Mouse (Mus musculus): ENCODE data around the gene Bcl11a. TPM values are rescaled to one million over a fixed set of nuclear protein-coding genes. Genes with fewer than 3 reads are reported as not detected.
A peak's percentile ranks its signal among the peaks of the same experiment; 100 is the strongest.

The Bcl11a gene
- polyA plus RNA-seq, 1 experiment from 2014 or later, result 25.1 TPM

- Histone ChIP-seq H3K4me2 (no peak overlapping the region), H3K9ac (no peak overlapping the region), H3K27ac (no peak overlapping the region), H3K4me3 (replicated peaks) (no peak overlapping the region), H3K9me3 (no peaks in the 10 kb centered on the region), H3K27me3 (replicated peaks) (no peaks in the 10 kb centered on the region), H3K36me3 (no peaks in the 10 kb centered on the region), H3K4me1 (0 out of 2 replicates have a peak, but pooled peaks cover 2% of the 10 kb centered on the region)
- ATAC-seq (ENCODE audit: insufficient read depth, low FRiP score, low read depth), result no peak
- 81% methylated on average over 5 of the region's 5 CpGs for WGBS
These were observed 29.6 kb downstream of the Bcl11a start for GRCm38 (mm10) chr11:24107414-24107813.

DNA sequence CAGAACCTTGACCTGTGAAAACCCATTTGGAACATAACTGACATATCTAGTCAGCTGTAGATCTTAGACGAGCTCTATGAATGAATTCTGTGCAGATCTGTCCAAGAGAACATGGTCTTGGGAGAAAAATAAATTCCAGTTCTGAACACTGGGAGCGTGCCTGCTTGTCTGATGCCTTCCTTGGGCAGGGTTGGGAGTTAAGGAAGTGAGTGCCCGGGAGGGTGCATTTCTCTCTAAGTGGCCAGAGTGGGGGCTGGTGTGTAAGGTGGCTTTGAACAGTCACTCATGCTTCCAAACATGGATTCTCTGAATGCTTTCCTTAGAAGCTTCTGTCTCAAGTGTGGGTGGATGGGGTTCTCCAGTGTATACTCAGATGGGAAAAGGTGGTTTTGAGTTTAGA, 31.1 kb downstream of the Bcl11a start:
- Histone ChIP-seq H3K27me3 (replicated peaks) (no peaks in the 10 kb centered on the region), H3K36me3 (no peaks in the 10 kb centered on the region), H3K9me3 (no peaks in the 10 kb centered on the region), H3K4me3 (replicated peaks) (no peak overlapping the region), H3K27ac (no peak overlapping the region), H3K4me1 (0 out of 2 replicates have a peak, but pooled peaks cover 2% of the 10 kb centered on the region), H3K4me2 (no peak overlapping the region), H3K9ac (no peak overlapping the region)
- 0 out of 2 replicates have a peak, but pooled peaks have one; percentile 34 for ATAC-seq (ENCODE audit: insufficient read depth, low FRiP score, low read depth)
- 60% methylated on average over 3 of the region's 3 CpGs for WGBS

GRCm38 (mm10) chr11:24109388-24109787, 31.5 kb downstream of the Bcl11a start:
- WGBS, result 67% methylated on average over 3 of the region's 3 CpGs
- no peak overlapping the region for H3K27ac ChIP-seq
- H3K9me3 ChIP-seq, result no peaks in the 10 kb centered on the region
- H3K36me3 ChIP-seq, result no peaks in the 10 kb centered on the region
- ATAC-seq (ENCODE audit: insufficient read depth, low FRiP score, low read depth), result peak; percentile 74
- H3K9ac ChIP-seq, result no peak overlapping the region
- no peak overlapping the region for H3K4me3 ChIP-seq (replicated peaks)
- 0 out of 2 replicates have a peak, but pooled peaks cover 2% of the 10 kb centered on the region for H3K4me1 ChIP-seq
- no peaks in the 10 kb centered on the region for H3K27me3 ChIP-seq (replicated peaks)
- no peak overlapping the region for H3K4me2 ChIP-seq

GRCm38 (mm10) chr11:24110113-24110512, 32.3 kb downstream of the Bcl11a start:
- no peak overlapping the region for H3K9ac ChIP-seq
- H3K27me3 ChIP-seq (replicated peaks), result no peaks in the 10 kb centered on the region
- no peaks in the 10 kb centered on the region for H3K9me3 ChIP-seq
- no peak overlapping the region for H3K4me3 ChIP-seq (replicated peaks)
- H3K4me1 ChIP-seq, result 0 out of 2 replicates have a peak, but pooled peaks cover 2% of the 10 kb centered on the region
- no peak overlapping the region for H3K4me2 ChIP-seq
- ATAC-seq (ENCODE audit: insufficient read depth, low FRiP score, low read depth), result no peak
- 73% methylated on average over 2 of the region's 2 CpGs for WGBS
- H3K36me3 ChIP-seq, result no peaks in the 10 kb centered on the region
- no peak overlapping the region for H3K27ac ChIP-seq

- Histone ChIP-seq H3K9ac (no peak overlapping the region), H3K4me1 (peaks cover 2% of the 10 kb centered on the region; the same call in 1 of the 2 replicates), H3K4me3 (replicated peaks) (no peak overlapping the region), H3K4me2 (no peak overlapping the region), H3K9me3 (no peaks in the 10 kb centered on the region), H3K27ac (no peak overlapping the region), H3K36me3 (no peaks in the 10 kb centered on the region), H3K27me3 (replicated peaks) (no peaks in the 10 kb centered on the region)
- WGBS, result 48% methylated on average over 6 of the region's 6 CpGs
- ATAC-seq (ENCODE audit: insufficient read depth, low FRiP score, low read depth), result no peak
These were observed 33.9 kb downstream of the Bcl11a start for GRCm38 (mm10) chr11:24111720-24112119.

- H3K27me3 ChIP-seq (replicated peaks), result no peaks in the 10 kb centered on the region
- ATAC-seq (ENCODE audit: insufficient read depth, low FRiP score, low read depth), result no peak
- no peaks in the 10 kb centered on the region for H3K9me3 ChIP-seq
- no peaks in the 10 kb centered on the region for H3K36me3 ChIP-seq
- WGBS, result 60% methylated on average over 12 of the region's 12 CpGs
- peaks cover 3% of the 10 kb centered on the region; the same call in 1 of the 2 replicates for H3K4me1 ChIP-seq
- H3K27ac ChIP-seq, result no peak overlapping the region
- no peak overlapping the region for H3K9ac ChIP-seq
- H3K4me2 ChIP-seq, result no peak overlapping the region
- no peak overlapping the region for H3K4me3 ChIP-seq (replicated peaks)
These were observed 37.3 kb downstream of the Bcl11a start for GRCm38 (mm10) chr11:24115017-24115752.

GRCm38 (mm10) chr11:24116041-24116440, 38.2 kb downstream of the Bcl11a start:
- Histone ChIP-seq H3K27me3 (replicated peaks) (no peaks in the 10 kb centered on the region), H3K9ac (no peak overlapping the region), H3K9me3 (no peaks in the 10 kb centered on the region), H3K27ac (no peak overlapping the region), H3K4me3 (replicated peaks) (no peak overlapping the region), H3K4me2 (no peak overlapping the region), H3K36me3 (no peaks in the 10 kb centered on the region), H3K4me1 (peaks cover 3% of the 10 kb centered on the region; the same call in 1 of the 2 replicates)
- 92% methylated on average over 2 of the region's 2 CpGs for WGBS
- no peak for ATAC-seq (ENCODE audit: insufficient read depth, low FRiP score, low read depth)

DNA sequence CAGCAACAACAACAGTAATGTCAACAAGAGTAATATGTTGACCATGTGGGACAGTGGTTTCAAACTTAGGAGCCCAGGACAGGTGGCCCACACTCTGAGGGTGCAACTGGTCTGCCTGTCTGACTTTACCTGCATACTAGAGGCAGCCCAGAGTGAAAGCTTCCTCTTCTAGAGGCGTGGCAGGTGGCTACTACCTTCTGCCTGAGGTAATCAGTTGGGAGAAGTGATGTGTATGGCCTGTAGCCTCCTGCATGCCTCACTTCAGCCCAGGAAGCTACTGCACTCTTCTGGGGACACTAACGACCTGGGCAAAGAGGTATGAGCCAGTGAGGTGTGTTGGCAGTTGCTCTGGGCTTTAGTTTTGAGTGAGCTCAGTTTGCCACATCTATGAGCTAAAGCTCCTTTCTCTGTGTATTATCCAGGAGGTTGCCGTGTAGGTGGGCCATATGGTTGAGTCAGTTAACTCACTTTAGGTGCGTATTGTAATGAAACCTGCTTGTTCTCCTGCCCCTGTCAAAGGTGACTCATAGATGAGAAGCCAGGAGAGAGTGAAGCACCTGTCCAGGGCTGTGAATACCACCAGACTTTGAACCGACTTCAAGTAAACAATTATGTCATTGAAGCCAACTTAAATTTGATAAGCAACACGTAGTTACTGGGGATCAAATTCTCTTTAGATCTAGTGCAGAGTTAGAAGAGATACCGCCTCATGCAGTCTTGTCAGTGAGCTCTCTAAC, 38.9 kb downstream of the Bcl11a start:
- H3K36me3 ChIP-seq, result no peaks in the 10 kb centered on the region
- H3K4me2 ChIP-seq, result no peak overlapping the region
- no peak for ATAC-seq (ENCODE audit: insufficient read depth, low FRiP score, low read depth)
- H3K4me3 ChIP-seq (replicated peaks), result no peak overlapping the region
- no peak overlapping the region for H3K27ac ChIP-seq
- H3K9me3 ChIP-seq, result no peaks in the 10 kb centered on the region
- H3K4me1 ChIP-seq, result peaks cover 3% of the 10 kb centered on the region; the same call in 1 of the 2 replicates
- WGBS, result 53% methylated on average over 7 of the region's 7 CpGs
- H3K9ac ChIP-seq, result no peak overlapping the region
- no peaks in the 10 kb centered on the region for H3K27me3 ChIP-seq (replicated peaks)

- WGBS, result 85% methylated on average over 9 of the region's 9 CpGs
- H3K4me1 ChIP-seq, result peaks cover 3% of the 10 kb centered on the region; the same call in 1 of the 2 replicates
- no peaks in the 10 kb centered on the region for H3K9me3 ChIP-seq
- no peaks in the 10 kb centered on the region for H3K36me3 ChIP-seq
- no peak overlapping the region for H3K9ac ChIP-seq
- ATAC-seq (ENCODE audit: insufficient read depth, low FRiP score, low read depth), result no peak
- H3K4me3 ChIP-seq (replicated peaks), result no peak overlapping the region
- no peak overlapping the region for H3K4me2 ChIP-seq
- H3K27ac ChIP-seq, result no peak overlapping the region
- no peaks in the 10 kb centered on the region for H3K27me3 ChIP-seq (replicated peaks)
These were observed 43.3 kb downstream of the Bcl11a start for GRCm38 (mm10) chr11:24121136-24121535.

- no peaks in the 10 kb centered on the region for H3K36me3 ChIP-seq
- H3K4me1 ChIP-seq, result 0 out of 2 replicates have a peak, but pooled peaks cover 9% of the 10 kb centered on the region
- no peak overlapping the region for H3K4me2 ChIP-seq
- no peaks in the 10 kb centered on the region for H3K9me3 ChIP-seq
- no peak for ATAC-seq (ENCODE audit: insufficient read depth, low FRiP score, low read depth)
- H3K4me3 ChIP-seq (replicated peaks), result no peak overlapping the region
- no peaks in the 10 kb centered on the region for H3K27me3 ChIP-seq (replicated peaks)
- WGBS, result 80% methylated on average over 7 of the region's 7 CpGs
- H3K9ac ChIP-seq, result no peak overlapping the region
- H3K27ac ChIP-seq, result no peak overlapping the region
These were observed 45.0 kb downstream of the Bcl11a start for GRCm38 (mm10) chr11:24122899-24123298.

DNA sequence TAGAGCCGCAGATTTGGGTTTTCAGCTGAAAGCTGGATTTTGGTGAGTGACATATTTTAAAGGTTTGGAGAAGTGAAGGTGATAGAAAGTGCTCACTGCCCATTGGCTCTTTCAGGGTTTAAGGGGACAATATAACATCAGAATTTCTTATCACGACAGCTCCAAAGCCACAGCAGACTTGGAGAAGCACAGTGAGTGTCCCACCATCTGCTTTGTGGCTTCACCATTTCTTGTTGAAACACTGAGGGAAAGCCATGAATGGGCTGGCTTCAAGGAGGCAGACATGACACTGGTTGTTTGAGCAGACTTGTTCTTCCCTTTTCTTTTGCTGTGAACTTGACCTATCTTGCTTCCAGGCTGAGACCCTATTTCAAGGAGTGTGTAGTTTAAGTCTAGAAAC, 46.1 kb downstream of the Bcl11a start:
- Histone ChIP-seq H3K27ac (no peak overlapping the region), H3K36me3 (no peaks in the 10 kb centered on the region), H3K9me3 (no peaks in the 10 kb centered on the region), H3K4me1 (0 out of 2 replicates have a peak, but pooled peaks cover 11% of the 10 kb centered on the region), H3K4me2 (no peak overlapping the region), H3K4me3 (replicated peaks) (no peak overlapping the region), H3K9ac (no peak overlapping the region), H3K27me3 (replicated peaks) (no peaks in the 10 kb centered on the region)
- WGBS, result 84% methylated on average over 2 of the region's 2 CpGs
- ATAC-seq (ENCODE audit: insufficient read depth, low FRiP score, low read depth), result no peak

DNA sequence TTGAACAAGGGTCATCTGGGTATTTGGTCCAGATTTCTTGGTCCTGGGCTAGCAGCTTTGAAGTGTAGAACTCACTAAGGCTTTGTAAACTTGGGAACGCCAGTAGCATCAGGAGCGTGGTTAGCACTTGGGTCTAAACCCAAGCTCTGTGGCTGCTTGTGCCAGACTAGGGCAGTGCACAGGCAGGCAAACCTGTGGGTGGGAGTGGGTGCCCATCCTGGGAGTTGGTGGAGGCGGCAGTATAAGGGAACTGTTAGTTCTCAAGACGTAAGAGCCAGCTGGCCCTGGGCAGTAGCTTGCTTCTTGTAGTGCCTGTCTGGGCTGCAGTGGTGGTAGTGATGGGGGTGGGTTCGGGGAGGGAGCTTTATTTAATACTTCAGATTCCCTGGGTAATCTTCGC, 47.2 kb downstream of the Bcl11a start:
- WGBS, result 76% methylated on average over 6 of the region's 6 CpGs
- H3K4me1 ChIP-seq, result 0 out of 2 replicates have a peak, but pooled peaks cover 8% of the 10 kb centered on the region
- no peaks in the 10 kb centered on the region for H3K36me3 ChIP-seq

More for the DNA sequence above, 47.2 kb downstream of the Bcl11a start:
- no peaks in the 10 kb centered on the region for H3K9me3 ChIP-seq
- H3K27ac ChIP-seq, result no peak overlapping the region
- no peaks in the 10 kb centered on the region for H3K27me3 ChIP-seq (replicated peaks)
- no peak overlapping the region for H3K9ac ChIP-seq
- H3K4me3 ChIP-seq (replicated peaks), result no peak overlapping the region
- ATAC-seq (ENCODE audit: insufficient read depth, low FRiP score, low read depth), result no peak
- no peak overlapping the region for H3K4me2 ChIP-seq
